Mouse (Mus musculus) embryo, embryonic 10 days (tissue): ENCODE measurements around the gene 1700086D15Rik.

Experiments used
- DNase-seq: peaks from one replicate; pipeline ENCODE4 v3.0.0-alpha.2; 2015; ENCODE audit warnings: low spot score

1700086D15Rik gene

GRCm38 (mm10) chr11:65159791-65160190 lies at the start of gene 1700086D15Rik:
Gene 1700086D15Rik (minus strand): TSS chr11:65159891.
- DNase-seq: no peak

GRCm38 (mm10) chr11:65209441-65209840 lies 49.8 kb upstream of the 1700086D15Rik start:
- DNase-seq: no peak

DNA sequence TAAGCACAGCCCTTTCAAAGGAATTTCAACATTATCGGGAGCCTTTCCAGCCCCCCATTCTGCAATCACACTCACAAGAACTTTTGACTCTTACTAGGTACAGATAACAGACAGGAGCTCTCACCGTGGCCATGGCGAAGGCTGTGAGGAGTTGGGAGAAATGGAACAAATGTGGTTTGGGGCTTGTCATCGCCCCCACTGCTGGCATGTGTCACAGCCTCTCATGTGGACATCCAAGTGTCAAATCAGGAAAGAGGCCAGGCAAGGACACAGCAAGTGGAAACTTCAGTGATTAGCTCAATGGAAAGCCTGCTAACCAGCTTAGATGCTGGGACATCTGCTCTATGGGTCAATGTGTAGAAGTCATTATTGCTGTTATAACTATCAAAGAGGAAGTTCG lies 45.6 kb upstream of the 1700086D15Rik start:
- DNase-seq: no peak

- no peak for DNase-seq
Observed at GRCm38 (mm10) chr11:65204651-65205050, 45.0 kb upstream of the 1700086D15Rik start.

- no peak for DNase-seq
Observed at GRCm38 (mm10) chr11:65203020-65203419, 43.3 kb upstream of the 1700086D15Rik start.

- no peak for DNase-seq
Observed at GRCm38 (mm10) chr11:65202236-65202635, 42.5 kb upstream of the 1700086D15Rik start.

- DNase-seq: no peak
Observed at GRCm38 (mm10) chr11:65198026-65198425, 38.3 kb upstream of the 1700086D15Rik start.

GRCm38 (mm10) chr11:65197280-65197679 lies 37.6 kb upstream of the 1700086D15Rik start:
- peak; percentile 85 for DNase-seq

- no peak for DNase-seq
Observed at GRCm38 (mm10) chr11:65186974-65187373, 27.3 kb upstream of the 1700086D15Rik start.

DNA sequence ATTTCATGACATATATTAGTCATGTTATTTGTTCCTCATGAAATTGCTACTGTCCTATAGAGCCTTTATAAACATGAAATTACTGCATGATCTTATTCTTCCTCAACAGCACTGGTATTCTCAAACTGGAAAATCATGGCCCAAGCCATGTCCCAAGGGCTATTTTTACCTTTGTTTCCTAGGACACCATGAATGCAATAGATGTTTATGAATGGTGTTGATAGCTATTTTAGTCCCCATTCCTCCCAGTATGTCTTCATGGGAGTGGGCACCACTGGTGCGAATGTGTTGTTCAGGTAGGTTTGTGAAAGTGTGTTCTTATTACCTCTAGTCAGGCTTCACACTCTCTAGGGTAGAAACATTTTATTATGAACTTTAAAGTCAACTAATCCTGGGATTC lies 25.4 kb upstream of the 1700086D15Rik start:
- DNase-seq: no peak

DNA sequence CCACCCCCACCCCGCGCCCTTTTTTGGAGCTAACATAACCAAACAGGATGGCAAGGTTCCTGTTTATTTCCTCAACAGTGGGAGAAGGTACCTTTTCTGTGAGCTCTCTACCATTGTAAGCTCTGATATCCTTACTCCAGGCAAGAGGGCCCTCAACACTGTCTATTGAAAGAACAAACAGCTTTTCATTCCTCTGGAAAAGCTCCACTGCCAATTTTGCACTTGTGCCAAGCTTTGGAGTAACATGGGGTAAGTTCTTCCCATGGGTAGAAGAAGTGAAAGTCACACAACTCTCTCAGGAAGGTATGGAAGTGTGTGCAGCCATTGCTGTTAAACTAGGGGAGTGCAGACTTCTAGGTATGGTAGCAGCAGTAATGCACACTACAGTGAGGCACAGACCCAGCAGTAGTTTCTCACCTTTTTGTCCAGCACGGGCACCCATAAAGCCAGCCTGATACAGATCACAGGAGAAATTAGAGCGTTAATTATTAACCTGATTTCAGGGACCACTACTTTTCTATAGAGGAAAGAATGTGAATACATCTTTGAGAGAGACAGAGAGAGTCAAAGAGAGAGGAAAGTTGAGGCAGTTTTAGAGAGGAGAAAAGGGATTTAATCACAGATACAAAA lies 10.5 kb upstream of the 1700086D15Rik start:
- no peak for DNase-seq

DNA sequence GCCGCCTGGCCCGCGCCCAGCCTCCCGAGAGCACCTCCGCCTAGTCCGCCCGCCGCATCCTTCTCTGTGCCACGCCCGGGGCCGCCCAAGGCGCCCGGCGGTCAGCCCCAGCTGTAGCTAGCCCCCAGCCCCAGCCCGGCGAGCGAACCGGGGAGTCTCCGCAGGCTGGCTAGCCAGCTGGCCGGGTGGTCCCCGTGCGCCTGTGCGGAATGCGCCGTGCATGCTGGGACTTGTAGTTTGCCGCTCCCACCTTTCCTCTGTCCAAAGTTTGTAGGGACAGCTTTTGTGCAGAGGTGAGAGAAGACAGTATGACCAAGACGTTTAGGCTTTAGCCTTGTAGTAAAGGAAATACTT lies 3.1 kb upstream of the 1700086D15Rik start, which contains the start of gene Arhgap44:
TSS of gene Arhgap44 (minus strand) at position 195 of the 354 bp plus-strand sequence.
- peak; percentile 89 for DNase-seq

DNA sequence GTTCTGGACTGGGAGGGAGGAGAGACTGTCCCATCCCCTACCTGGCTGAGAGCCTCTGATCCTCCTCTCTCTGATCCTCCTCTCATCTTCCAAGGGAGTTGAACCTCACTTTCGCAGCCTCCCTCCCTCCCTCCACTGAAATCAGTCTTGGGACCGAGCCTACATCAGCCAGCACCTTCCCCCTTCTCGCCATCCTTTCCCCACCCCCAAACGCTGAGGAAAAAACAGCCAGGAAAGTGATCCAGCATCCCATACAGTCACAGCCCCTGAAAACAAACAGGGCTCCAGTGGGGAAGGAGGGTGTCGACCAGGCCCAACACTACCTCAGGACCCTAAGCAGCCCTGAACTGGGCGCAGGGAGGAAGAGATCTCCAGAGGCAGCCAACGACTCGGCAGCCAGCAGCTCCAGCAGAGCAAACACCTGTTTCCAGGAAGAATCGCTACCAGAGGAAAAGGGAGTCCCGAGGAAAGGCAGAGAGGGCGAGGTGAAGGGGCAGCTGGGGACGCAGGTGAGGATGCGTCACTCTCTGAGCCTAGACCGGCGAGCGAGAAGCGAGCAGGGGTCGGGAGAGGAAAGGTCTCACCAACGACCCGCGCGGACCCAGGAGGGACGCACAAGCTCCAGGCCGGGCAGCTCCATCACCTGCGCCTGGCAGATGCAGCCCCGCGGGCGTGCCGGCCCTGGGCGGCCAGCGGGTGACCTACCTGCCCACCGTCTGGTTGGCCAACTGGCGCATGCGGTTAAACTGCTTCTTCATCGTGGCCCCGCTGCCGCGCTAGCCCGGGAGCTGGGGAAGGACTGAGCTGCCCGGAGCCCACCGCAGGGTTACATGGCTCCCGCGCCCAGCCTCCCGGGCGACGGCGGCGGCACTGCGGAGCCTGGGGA lies 2.4 kb upstream of the 1700086D15Rik start:
- no peak for DNase-seq

GRCm38 (mm10) chr11:65160991-65161880 lies 1.5 kb upstream of the 1700086D15Rik start:
- no peak for DNase-seq

- no peak for DNase-seq
Observed at GRCm38 (mm10) chr11:65158658-65158990, 1.1 kb downstream of the 1700086D15Rik start.

- no peak for DNase-seq
Observed at GRCm38 (mm10) chr11:65157966-65158657, 1.6 kb downstream of the 1700086D15Rik start.

DNA sequence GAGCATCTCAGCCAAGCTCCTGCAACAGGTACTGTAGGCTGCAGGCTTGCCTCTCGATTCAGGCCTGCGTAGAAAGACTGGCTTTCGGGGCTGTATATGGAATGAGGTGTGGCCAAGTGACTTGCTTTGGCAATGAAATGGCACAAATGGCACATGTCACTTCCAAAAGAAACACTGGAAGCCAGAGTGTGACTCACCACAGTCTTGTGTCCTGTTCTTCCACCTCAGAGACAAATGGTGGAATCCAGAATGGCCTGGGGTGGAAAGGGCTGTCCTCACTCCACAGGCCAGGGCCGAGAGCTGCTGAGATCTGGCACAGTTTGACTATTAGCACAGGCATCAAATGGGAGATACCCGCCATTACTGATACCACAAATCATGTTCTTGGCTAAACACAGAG lies 6.7 kb downstream of the 1700086D15Rik start:
- no peak for DNase-seq

- DNase-seq: no peak
Observed at GRCm38 (mm10) chr11:65148441-65148840, 11.2 kb downstream of the 1700086D15Rik start.

- DNase-seq: no peak
Observed at GRCm38 (mm10) chr11:65142838-65143417, 16.8 kb downstream of the 1700086D15Rik start.

- no peak for DNase-seq
Observed at GRCm38 (mm10) chr11:65139030-65139429, 20.7 kb downstream of the 1700086D15Rik start.

DNA sequence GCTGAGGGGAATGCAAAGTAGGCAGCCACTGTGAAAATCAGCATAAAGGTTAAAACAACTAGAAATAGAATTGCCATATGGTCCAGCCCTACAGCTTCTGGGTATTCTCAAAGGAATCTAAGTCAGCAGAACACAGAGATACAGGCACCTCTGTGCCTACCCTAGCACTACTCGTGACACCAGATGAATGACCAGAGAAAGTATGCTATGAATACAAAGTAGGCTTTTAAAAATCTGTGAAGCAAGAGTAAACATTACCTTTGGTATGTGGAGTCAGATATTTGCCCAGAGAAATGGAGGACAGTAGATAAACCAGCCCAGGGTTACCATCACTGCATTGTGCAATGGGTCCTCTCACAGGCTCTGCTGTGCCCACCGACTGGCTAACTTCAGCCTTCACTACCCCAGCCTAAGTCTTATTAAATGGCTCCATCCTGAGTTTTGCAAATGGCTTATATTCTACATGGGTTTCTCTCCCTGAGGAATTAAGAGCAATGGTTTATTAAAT lies 22.5 kb downstream of the 1700086D15Rik start:
- no peak for DNase-seq
